7 mouse cellular contexts compared by ENCODE assay signal in genomic region chr8:90876213-90876721, GRCm38 (mm10). TPM values are rescaled to one million over a fixed set of nuclear protein-coding genes. Genes with fewer than 3 reads are reported as not detected.
DNase-seq lines count a peak whose midpoint lies in the region; ATAC-seq lines count a peak whose summit lies in the region.

No protein-coding gene starts in this region.

- WGBS in intestine, embryonic 15.5 days: 11% methylated on average over 12 of the region's 12 CpGs

- H3K27me3 ChIP-seq in intestine, embryonic 15.5 days (replicated peaks): no peaks in the 10 kb centered on the region

- H3K27ac ChIP-seq in intestine, embryonic 15.5 days: peak overlapping the region; percentile 87

- peak; percentile 67 for ATAC-seq in intestine, embryonic 15.5 days
- peak; percentile 28 for ATAC-seq in megakaryocyte-erythroid progenitor cell, adult 5-6 weeks (replicated peaks; ENCODE audit: low FRiP score, low TSS enrichment, poor library complexity, severe bottlenecking)

- peak overlapping the region; percentile 50 for H3K4me3 ChIP-seq in intestine, embryonic 15.5 days (replicated peaks)

- peaks cover 20% of the 10 kb centered on the region for H3K4me1 ChIP-seq in intestine, embryonic 15.5 days (replicated peaks)

- no peaks in the 10 kb centered on the region for H3K9me3 ChIP-seq in intestine, embryonic 15.5 days

- H3K9ac ChIP-seq in intestine, embryonic 15.5 days: peak overlapping the region; percentile 55

- H3K4me2 ChIP-seq in intestine, embryonic 15.5 days (replicated peaks): peak overlapping the region; percentile 92

- intact Hi-C loops in left cerebral cortex, postnatal 36 days (cut with DNase I): loop anchor here (2.0 kb wide), 1 partner anchor 47 kb away; the partner anchor contains the start of gene Chd9

- peak; percentile 86 to 94 for DNase-seq in adrenal gland, adult (ENCODE audit: inconsistent age in 2 of 2, low spot score in 1 of 2)
- DNase-seq in embryo, embryonic 10.5 days (ENCODE audit: low spot score): peak; percentile 48
- DNase-seq in gastrocnemius, postnatal 4 days (ENCODE audit: low spot score in 2 of 2): peak; percentile 46 to 80
- peak; percentile 80 to 81 for DNase-seq in left cerebral cortex, postnatal 36 days (ENCODE audit: low spot score in 2 of 2)
- peak; percentile 46 for DNase-seq in right cerebral cortex, postnatal 4 days

- H3K36me3 ChIP-seq in intestine, embryonic 15.5 days: no peaks in the 10 kb centered on the region

RNA-seq across cellular contexts. Expression of gene Chd9, which starts 48.1 kb away (rescaled TPM):
- total RNA-seq in gastrocnemius, postnatal 4 days (2021): 10 to 100 TPM; 49.8 to 57.6 TPM
- 154 and 226 TPM in 2 replicates for polyA plus RNA-seq in intestine, embryonic 15.5 days (2015; fragmentation: Nextera tagmentation; extraction: Ambion mirVana)
- 100 to 1,000 TPM; 183 to 217 TPM for total RNA-seq in left cerebral cortex, postnatal 36 days (2021)
- 43.1 and 47.2 TPM in 2 replicates for total RNA-seq in megakaryocyte-erythroid progenitor cell, adult 5-6 weeks (2014; fragmentation: Nextera tagmentation)
- total RNA-seq in megakaryocyte-erythroid progenitor cell, adult 5-6 weeks (2017): 57.7 and 59.8 TPM in 2 replicates

RNA-seq across cellular contexts. Expression of gene Gm19935, which starts 59.1 kb away (rescaled TPM):
- total RNA-seq in gastrocnemius, postnatal 4 days (2021): not detected
- polyA plus RNA-seq in intestine, embryonic 15.5 days (2015; fragmentation: Nextera tagmentation; extraction: Ambion mirVana): 0.15 and 0.23 TPM in 2 replicates
- total RNA-seq in left cerebral cortex, postnatal 36 days (2021): 1 to 10 TPM; 1.4 TPM
- not detected in 2 replicates for total RNA-seq in megakaryocyte-erythroid progenitor cell, adult 5-6 weeks (2014; fragmentation: Nextera tagmentation)
- total RNA-seq in megakaryocyte-erythroid progenitor cell, adult 5-6 weeks (2017): not detected in 2 replicates

Comparison
In these comparisons a context has a peak if more than half of its experiments do, and no peak if none do; other contexts are left out.
1. Peak in every context shown above with its lines: DNase-seq, ATAC-seq, H3K4me3 ChIP-seq and H3K27ac ChIP-seq.